Mouse (Mus musculus) c-Kit-positive CD71-positive TER-119-positive erythroid progenitor cells, embryonic 14.5 days (primary cell): Measurements from ENCODE around the gene Dtx3.
"Not testable (repeated sequence)": the region's sequence is repeated elsewhere in the genome, so short reads cannot be mapped to it uniquely, and the experiment has no call there.

Experiments used
- DNase-seq: peaks from one replicate; pipeline ENCODE4 v3.0.0-alpha.2; 2013; ENCODE audit warnings: low spot score

Gene Dtx3

GRCm38 (mm10) chr10:127165654-127166403 is 29.7 kb downstream of the Dtx3 start:
- peak; percentile 41 for DNase-seq

GRCm38 (mm10) chr10:127165354-127165653 is 30.2 kb downstream of the Dtx3 start:
- no peak for DNase-seq

- peak; percentile 74 for DNase-seq
Observed at GRCm38 (mm10) chr10:127164631-127165353, 30.7 kb downstream of the Dtx3 start, which contains the start of gene B4galnt1. TSS of gene B4galnt1 (plus strand) at chr10:127165225.

GRCm38 (mm10) chr10:127164190-127164589 is 31.3 kb downstream of the Dtx3 start:
- no peak for DNase-seq

GRCm38 (mm10) chr10:127162771-127163261 is 32.7 kb downstream of the Dtx3 start:
- DNase-seq = not testable (repeated sequence)

GRCm38 (mm10) chr10:127160728-127161127 is 34.8 kb downstream of the Dtx3 start:
- no peak for DNase-seq

GRCm38 (mm10) chr10:127160081-127160480 is 35.4 kb downstream of the Dtx3 start:
- DNase-seq = no peak

- no peak for DNase-seq
Observed at GRCm38 (mm10) chr10:127158471-127158870, 37.1 kb downstream of the Dtx3 start.

GRCm38 (mm10) chr10:127156511-127156910 is 39.0 kb downstream of the Dtx3 start:
- DNase-seq = no peak

GRCm38 (mm10) chr10:127156089-127156488 is 39.4 kb downstream of the Dtx3 start:
- DNase-seq = no peak

- no peak for DNase-seq
Observed at GRCm38 (mm10) chr10:127154652-127155051, 40.9 kb downstream of the Dtx3 start.

- no peak for DNase-seq
Observed at GRCm38 (mm10) chr10:127154241-127154640, 41.3 kb downstream of the Dtx3 start.

GRCm38 (mm10) chr10:127153323-127153722 is 42.2 kb downstream of the Dtx3 start:
- no peak for DNase-seq

- not testable (repeated sequence) for DNase-seq
Observed at GRCm38 (mm10) chr10:127152556-127152955, 43.0 kb downstream of the Dtx3 start.

- DNase-seq = not testable (repeated sequence)
Observed at GRCm38 (mm10) chr10:127151233-127151632, 44.3 kb downstream of the Dtx3 start.

GRCm38 (mm10) chr10:127150471-127150872 is 45.1 kb downstream of the Dtx3 start:
- DNase-seq = no peak

- no peak for DNase-seq
Observed at GRCm38 (mm10) chr10:127147135-127147534, 48.4 kb downstream of the Dtx3 start.

GRCm38 (mm10) chr10:127145303-127145702 is 50.2 kb downstream of the Dtx3 start:
- no peak for DNase-seq

GRCm38 (mm10) chr10:127144536-127144935 is 51.0 kb downstream of the Dtx3 start:
- no peak for DNase-seq

GRCm38 (mm10) chr10:127143228-127143627 is 52.3 kb downstream of the Dtx3 start:
- no peak for DNase-seq

- no peak for DNase-seq
Observed at GRCm38 (mm10) chr10:127141500-127141899, 54.0 kb downstream of the Dtx3 start.

GRCm38 (mm10) chr10:127140971-127141370 is 54.6 kb downstream of the Dtx3 start:
- DNase-seq = no peak
